17 mouse cellular contexts compared by ENCODE assay signal in genomic region chr11:80766472-80767319, GRCm38 (mm10). TPM values are rescaled to one million over a fixed set of nuclear protein-coding genes. Genes with fewer than 3 reads are reported as not detected.
DNase-seq lines count a peak whose midpoint lies in the region; ATAC-seq lines count a peak whose summit lies in the region.
"Had no signal": no experiment of that assay in that cellular context is flagged by ENCODE, and none has a peak within 500 bp of the region (broad histone marks: within the 10 kb centered on the region; RNA-seq: fewer than 3 reads in every experiment).

No protein-coding gene starts in this region.

- no peak overlapping the region for H3K4me3 ChIP-seq in kidney, embryonic 16.5 days (ENCODE audit: low read length)
- H3K4me3 ChIP-seq: embryonic facial prominence, embryonic 13.5 days; forebrain, embryonic 15.5 days; heart, embryonic 10.5 days; limb, embryonic 15.5 days had no signal

- no peak overlapping the region for H3K4me2 ChIP-seq in kidney, embryonic 16.5 days (replicated peaks; ENCODE audit: low read depth, low read length)
- H3K4me2 ChIP-seq: embryonic facial prominence, embryonic 13.5 days; forebrain, embryonic 15.5 days; limb, embryonic 15.5 days had no signal

- peak; percentile 64 for DNase-seq in kidney, adult 18-20 months
- DNase-seq in adrenal gland, postnatal 10 days: peak; percentile 50
- DNase-seq in kidney, postnatal 10 days: peak; percentile 44
- peak; percentile 71 for DNase-seq in lung, postnatal 25 days (ENCODE audit: low spot score)
- no peak for DNase-seq in spleen, adult 12 weeks (ENCODE audit: low spot score)
- DNase-seq in layer of hippocampus, postnatal 14 days (ENCODE audit: low spot score in 2 of 2): no peak
- DNase-seq in layer of hippocampus, adult 8-10 months (ENCODE audit: low spot score in 2 of 2): no peak
- DNase-seq: B cell, adult 2 months; cerebellum, postnatal 36 days; gastrocnemius, postnatal 14 days; thymus, adult 2 months had no signal

- no peak overlapping the region for H3K9ac ChIP-seq in kidney, embryonic 16.5 days (replicated peaks; ENCODE audit: low read length)
- H3K9ac ChIP-seq: embryonic facial prominence, embryonic 13.5 days; forebrain, embryonic 15.5 days; limb, embryonic 15.5 days had no signal

- ATAC-seq in kidney, embryonic 16.5 days (ENCODE audit: low FRiP score, low TSS enrichment): no peak
- ATAC-seq: forebrain, embryonic 15.5 days had no signal

- peaks cover 8% of the 10 kb centered on the region for H3K4me1 ChIP-seq in kidney, embryonic 16.5 days (ENCODE audit: insufficient read depth, low read length)
- H3K4me1 ChIP-seq: forebrain, embryonic 15.5 days; heart, embryonic 10.5 days; limb, embryonic 15.5 days had no signal

- H3K36me3 ChIP-seq in kidney, embryonic 16.5 days (ENCODE audit: insufficient read depth, low read length): no peaks in the 10 kb centered on the region
- H3K36me3 ChIP-seq: embryonic facial prominence, embryonic 13.5 days; forebrain, embryonic 15.5 days; heart, embryonic 10.5 days; limb, embryonic 15.5 days had no signal

- no peaks in the 10 kb centered on the region for H3K27me3 ChIP-seq in kidney, embryonic 16.5 days (ENCODE audit: insufficient read depth, low read length)
- H3K27me3 ChIP-seq: embryonic facial prominence, embryonic 13.5 days; forebrain, embryonic 15.5 days; limb, embryonic 15.5 days had no signal

- H3K9me3 ChIP-seq in kidney, embryonic 16.5 days (ENCODE audit: low read length): no peaks in the 10 kb centered on the region
- H3K9me3 ChIP-seq: embryonic facial prominence, embryonic 13.5 days; forebrain, embryonic 15.5 days; heart, embryonic 10.5 days; limb, embryonic 15.5 days had no signal

- WGBS in kidney, embryonic 16.5 days: 78% methylated on average over 6 of the region's 6 CpGs

- no peak overlapping the region for H3K27ac ChIP-seq in kidney, embryonic 16.5 days (ENCODE audit: low read length)
- H3K27ac ChIP-seq: embryonic facial prominence, embryonic 13.5 days; forebrain, embryonic 15.5 days; heart, embryonic 10.5 days; limb, embryonic 15.5 days had no signal

RNA-seq across cellular contexts. Expression of gene Myo1d, which starts 13.1 kb away (rescaled TPM):
- polyA plus RNA-seq in kidney, embryonic 16.5 days (2015; fragmentation: Nextera tagmentation; extraction: Ambion mirVana): 15.8 and 19.1 TPM in 2 replicates
- total RNA-seq in adrenal gland, postnatal 10 days (2021): 10 to 100 TPM; 28.2 to 30.7 TPM
- 1 to 10 TPM; 4.7 to 5.0 TPM for total RNA-seq in layer of hippocampus, postnatal 14 days (2021)
- total RNA-seq in layer of hippocampus, adult 8-10 months (2022): 10 to 100 TPM in 3 of 4 experiments, 1 to 10 TPM in 1; 8.2 to 11.1 (median 10.2) TPM

RNA-seq across cellular contexts. Expression of gene Tmem98, which starts 43.3 kb away (rescaled TPM):
- 113 and 119 TPM in 2 replicates for polyA plus RNA-seq in kidney, embryonic 16.5 days (2015; fragmentation: Nextera tagmentation; extraction: Ambion mirVana)
- 10 to 100 TPM; 30.4 to 30.8 TPM for total RNA-seq in adrenal gland, postnatal 10 days (2021)
- total RNA-seq in layer of hippocampus, postnatal 14 days (2021): 10 to 100 TPM in 1 of 2 experiments, 1 to 10 TPM in 1; 7.3 to 10.7 TPM
- total RNA-seq in layer of hippocampus, adult 8-10 months (2022): 10 to 100 TPM; 10.4 to 14.4 (median 12.2) TPM
- total RNA-seq: neutrophil, adult 5-6 weeks had no signal

Comparison
In these comparisons a context has a peak if more than half of its experiments do, and no peak if none do; other contexts are left out.
1. DNase-seq: peak in kidney, adult 18-20 months (single experiment), adrenal gland, postnatal 10 days (single experiment), kidney, postnatal 10 days (single experiment) and lung, postnatal 25 days (single experiment); none in spleen, adult 12 weeks (single experiment), layer of hippocampus, postnatal 14 days (0 of 2) and layer of hippocampus, adult 8-10 months (0 of 2).